Mouse (Mus musculus) gastrocnemius, postnatal 36 days (tissue): ENCODE measurements around the gene Usp54. TPM values are rescaled to one million over a fixed set of nuclear protein-coding genes. Genes with fewer than 3 reads are reported as not detected.
"Not testable (repeated sequence)": the region's sequence is repeated elsewhere in the genome, so short reads cannot be mapped to it uniquely, and the experiment has no call there.

ENCODE experiments used
- DNase-seq, 2 experiments: peaks; one replicate each; pipeline ENCODE4 v3.0.0; 2022
- intact Hi-C: fragments of 180-260 bp; cut with DNase I; formaldehyde crosslinking; loops from one replicate; pipeline ENCODE4 v1.15.1; 2025
- total RNA-seq, 2 experiments: library from RNA; stranded (reverse); gene quantifications; 2 replicates each; pipeline ENCODE4 v1.2.3; 2021

The Usp54 gene
- total RNA-seq, 2 experiments from 2014 or later: 5.2 to 6.8 TPM

DNA sequence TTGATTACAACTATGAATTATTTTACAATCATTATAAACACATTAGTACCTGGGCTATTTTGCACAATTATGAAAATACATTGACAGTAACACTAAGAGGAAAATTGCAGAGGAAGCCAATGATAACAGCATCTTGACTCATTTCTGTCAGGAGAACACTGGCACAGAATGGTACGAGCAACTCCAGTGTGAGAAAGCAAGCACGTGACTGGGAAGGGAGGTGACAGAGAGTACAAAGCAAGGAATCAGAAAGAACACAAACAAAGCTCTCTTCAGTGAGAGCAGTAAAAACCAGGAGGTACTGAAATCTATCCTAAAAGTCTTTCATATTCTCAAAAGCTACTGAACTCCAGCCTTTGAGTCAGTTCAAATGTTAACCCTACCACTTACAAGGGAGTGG lies 24.4 kb downstream of the Usp54 start:
- no peak for DNase-seq
- intact Hi-C loops: no loop called here

DNA sequence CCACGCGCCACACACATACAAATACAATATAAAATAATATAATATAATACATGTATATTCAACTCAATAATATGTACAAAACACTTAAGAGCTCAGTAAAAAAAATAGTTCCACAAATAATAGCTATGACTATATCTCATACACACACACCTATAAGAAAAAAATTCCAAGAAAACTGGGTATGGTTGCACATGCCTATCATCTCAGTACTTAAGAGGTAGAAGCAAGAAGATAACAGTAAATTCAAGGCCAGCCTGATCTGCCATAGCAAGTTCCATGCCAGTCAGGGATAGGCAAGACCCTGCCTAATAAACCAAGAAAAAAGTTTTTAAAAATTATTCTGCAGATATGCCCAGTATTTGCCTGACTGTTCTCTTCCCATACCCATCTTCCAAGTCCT lies 25.8 kb downstream of the Usp54 start:
- intact Hi-C loops: no loop called here
- DNase-seq: no peak

DNA sequence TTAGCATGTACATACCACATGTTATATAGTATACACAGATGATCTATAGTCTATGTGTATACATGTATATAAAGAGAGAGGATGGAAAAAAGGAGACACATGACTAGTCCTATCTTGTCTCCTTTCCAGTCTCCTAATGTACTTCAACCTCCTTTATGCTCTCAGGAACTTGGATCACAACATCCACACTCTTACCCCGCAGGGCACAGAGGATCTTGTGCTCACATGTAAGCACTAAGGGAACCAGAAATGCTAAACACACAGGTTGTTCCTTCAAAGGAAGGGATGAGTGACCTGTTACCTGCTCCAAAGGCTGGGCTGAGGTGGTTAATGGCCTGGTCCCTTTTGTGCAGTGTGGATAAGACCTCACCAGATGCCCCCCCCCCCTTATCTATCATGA lies 28.0 kb downstream of the Usp54 start:
- DNase-seq: no peak
- intact Hi-C loops: no loop called here

GRCm38 (mm10) chr14:20610146-20610545 lies 30.7 kb downstream of the Usp54 start:
- DNase-seq: peak; percentile 28 to 40
- intact Hi-C loops: no loop called here

- intact Hi-C loops: no loop called here
- DNase-seq: no peak
These were observed 31.3 kb downstream of the Usp54 start for GRCm38 (mm10) chr14:20609519-20609918.

- intact Hi-C loops: no loop called here
- no peak for DNase-seq
These were observed 33.3 kb downstream of the Usp54 start for GRCm38 (mm10) chr14:20607396-20608126.

- DNase-seq: no peak
These were observed 39.6 kb downstream of the Usp54 start for GRCm38 (mm10) chr14:20601287-20601686.

GRCm38 (mm10) chr14:20600203-20600602 lies 40.7 kb downstream of the Usp54 start:
- no peak for DNase-seq
- intact Hi-C loops: no loop called here

More at GRCm38 (mm10) chr14:20601287-20601686, 39.6 kb downstream of the Usp54 start:
- intact Hi-C loops: no loop called here

DNA sequence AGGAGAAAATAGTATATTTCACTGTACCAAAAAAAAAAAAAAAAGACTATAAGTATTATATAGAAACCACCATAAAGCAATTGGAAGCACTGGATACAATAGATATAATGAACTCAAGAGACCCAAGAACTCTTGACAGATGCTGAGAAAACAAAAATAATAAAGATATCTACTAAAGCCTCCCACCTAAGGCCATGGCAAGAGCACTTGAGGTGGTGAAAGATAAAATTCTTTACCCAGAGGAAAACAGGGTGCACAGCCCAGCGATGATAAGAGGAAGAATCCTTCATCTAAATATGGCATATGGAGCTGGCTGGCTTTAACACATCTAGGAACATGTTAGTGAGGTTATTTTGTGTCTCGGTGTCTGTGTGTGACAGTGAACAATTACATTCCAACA lies 41.3 kb downstream of the Usp54 start:
- intact Hi-C loops: no loop called here
- DNase-seq: no peak

- DNase-seq: no peak
- intact Hi-C loops: no loop called here
These were observed 45.1 kb downstream of the Usp54 start for GRCm38 (mm10) chr14:20595781-20596180.

DNA sequence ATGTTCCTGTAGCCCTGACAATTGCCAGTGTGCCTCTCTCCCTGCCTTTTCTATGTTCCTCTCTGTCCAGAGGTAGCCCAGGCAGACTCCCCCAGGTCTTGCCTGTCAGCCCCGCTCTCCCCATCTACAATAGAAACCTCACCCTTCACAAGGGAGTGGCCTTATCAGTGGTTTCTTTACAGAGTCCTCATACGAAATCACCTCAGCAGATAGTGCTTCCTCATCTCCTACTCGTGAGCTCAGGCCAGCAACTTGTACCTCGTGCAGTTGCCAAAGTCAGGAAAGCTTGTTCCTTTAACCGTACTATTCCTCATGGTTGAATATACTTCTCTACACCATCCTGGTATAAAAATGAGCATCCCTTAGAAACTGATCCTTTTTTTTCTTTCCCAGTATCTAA lies 53.4 kb downstream of the Usp54 start:
- intact Hi-C loops: no loop called here

DNA sequence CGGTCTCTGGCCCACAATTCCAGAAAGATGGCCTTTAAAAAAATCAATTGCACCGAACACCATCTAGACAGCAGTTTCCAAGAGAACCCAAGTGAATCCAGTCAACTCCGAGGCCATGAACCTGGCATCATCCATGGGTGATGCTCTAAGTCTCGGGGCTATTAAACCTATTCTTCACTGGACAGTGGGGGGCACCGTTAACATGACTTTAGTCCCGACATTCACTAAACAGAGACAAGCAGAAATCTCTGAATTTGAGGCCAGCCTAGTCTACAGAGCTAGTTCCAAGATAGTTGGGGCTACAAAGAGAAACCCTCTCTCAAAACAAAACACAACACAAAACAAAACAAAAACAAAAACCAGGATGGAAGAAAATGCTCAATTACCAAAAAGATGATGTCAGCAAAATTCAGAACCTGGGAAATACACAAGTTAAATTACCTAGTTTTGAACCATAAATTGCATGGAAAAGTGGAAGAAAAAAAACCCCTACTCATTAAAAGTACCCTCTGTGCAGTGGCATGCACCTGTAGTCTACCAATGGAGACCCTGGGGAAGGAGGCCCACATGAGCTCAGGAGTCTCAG lies 61.9 kb downstream of the Usp54 start:
- intact Hi-C loops: loop anchor here (5.0 kb wide), 1 partner anchor 63 kb away; the partner anchor contains the start of gene Usp54

More for the DNA sequence above, 53.4 kb downstream of the Usp54 start:
- DNase-seq: no peak

DNA sequence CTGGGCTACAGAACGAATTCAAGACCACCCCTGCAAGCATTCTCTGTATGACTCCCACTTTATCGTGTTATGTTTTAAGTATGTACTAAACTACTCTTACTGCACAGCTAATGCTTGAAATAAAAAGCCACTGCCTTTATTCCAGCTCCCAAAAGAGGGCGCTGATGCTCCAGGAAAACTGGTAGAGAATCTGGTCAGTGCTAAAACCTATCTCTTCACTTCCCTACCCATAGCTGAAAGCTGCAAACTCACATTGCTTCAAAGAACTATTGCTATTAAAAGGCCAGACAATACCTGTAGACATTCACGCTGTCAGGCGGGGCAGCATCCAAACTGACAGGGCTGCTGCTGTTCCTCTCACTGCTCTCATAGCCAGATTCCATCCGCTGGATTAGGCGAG lies 64.7 kb downstream of the Usp54 start:
- intact Hi-C loops: loop anchor here (2.0 to 5.0 kb wide), 2 partner anchors 66 to 83 kb away; partner anchors contain the start of gene Usp54
- peak; percentile 41 to 56 for DNase-seq

More for the DNA sequence above, 61.9 kb downstream of the Usp54 start:
- DNase-seq: no peak

- DNase-seq, intact Hi-C loops: not testable (repeated sequence)
These were observed 67.7 kb downstream of the Usp54 start for GRCm38 (mm10) chr14:20573196-20573595.

DNA sequence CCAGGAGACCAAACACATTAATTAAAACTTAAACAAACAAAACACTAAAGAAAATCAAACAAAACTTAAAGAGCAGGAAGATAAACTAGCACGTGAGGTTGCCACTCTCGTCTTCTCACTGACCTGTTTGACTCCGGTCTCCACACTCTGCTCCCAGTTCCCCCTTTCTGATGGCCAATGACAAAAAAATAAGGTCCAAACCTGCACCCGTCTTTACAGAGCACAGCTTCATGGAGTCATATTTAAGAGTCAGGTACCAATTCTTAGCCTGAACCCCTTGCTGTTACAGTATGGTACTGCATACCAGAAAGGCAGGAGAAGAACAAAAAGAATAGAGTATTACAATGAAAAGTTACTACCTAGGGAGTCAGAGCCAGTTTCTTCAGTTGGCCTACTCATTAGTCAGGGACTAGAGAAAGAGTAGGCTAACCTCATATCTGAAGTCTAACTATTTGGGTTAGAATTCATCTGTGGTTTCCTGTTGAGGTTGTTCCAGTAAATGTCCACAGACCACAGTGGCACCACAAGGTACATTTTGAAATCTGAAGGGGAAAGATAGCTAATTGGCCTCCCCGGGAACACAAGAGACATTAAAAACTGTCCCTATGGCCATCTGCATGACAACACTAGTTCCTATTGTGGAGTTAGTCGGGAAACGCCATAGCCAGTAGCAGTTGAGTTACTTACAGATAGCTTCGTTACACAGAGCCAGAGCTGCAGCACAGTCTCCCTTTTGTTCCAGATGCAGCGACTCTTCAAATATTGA lies 75.4 kb downstream of the Usp54 start:
- no peak for DNase-seq
- intact Hi-C loops: no loop called here

GRCm38 (mm10) chr14:20564692-20565091 lies 76.2 kb downstream of the Usp54 start:
- DNase-seq: peak in 1 of 2 experiments; percentile 18
- intact Hi-C loops: no loop called here

DNA sequence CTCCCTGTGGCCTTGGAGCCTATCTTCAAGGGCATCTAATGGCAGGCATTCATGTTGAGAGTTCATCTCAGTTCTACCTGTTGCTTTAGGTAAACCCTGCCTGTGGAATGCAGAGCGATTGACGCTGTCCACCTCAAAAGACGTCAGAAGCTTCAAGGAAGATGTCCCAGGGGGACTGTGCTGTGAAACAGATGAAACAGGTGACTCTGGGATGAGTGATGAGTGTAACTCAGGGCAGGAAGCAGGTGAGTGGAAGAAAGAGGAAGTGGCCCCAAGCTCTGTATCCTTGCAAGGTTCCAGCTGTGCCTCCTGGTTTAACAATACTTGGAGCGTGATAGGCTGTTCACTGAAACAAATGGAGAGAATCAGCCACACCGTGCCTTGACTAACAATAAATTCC lies 79.0 kb downstream of the Usp54 start:
- DNase-seq: no peak
- intact Hi-C loops: no loop called here

GRCm38 (mm10) chr14:20550136-20550535 lies 90.7 kb downstream of the Usp54 start:
- intact Hi-C loops: no loop called here
- DNase-seq: no peak

DNA sequence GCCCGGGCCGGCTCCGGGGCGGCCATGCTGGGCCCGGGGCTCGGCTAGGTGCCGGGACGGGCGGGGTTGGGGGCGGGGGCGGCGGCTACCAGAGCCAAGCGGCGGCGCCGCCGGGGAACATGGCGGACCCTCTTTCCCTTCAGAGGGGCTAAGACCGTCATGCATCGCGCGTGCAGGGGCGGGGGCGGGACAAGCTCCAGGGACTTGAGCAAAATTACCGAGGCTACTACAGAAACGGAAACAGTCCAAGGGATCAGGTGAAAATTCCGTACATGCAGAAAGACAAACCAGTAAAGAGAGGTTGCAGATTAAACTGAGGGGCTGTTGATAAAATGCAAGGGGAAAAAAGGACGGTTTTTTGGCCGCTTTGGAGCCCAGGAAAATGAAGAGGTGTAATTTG lies 94.4 kb downstream of the Usp54 start, which contains the start of gene Ppp3cb:
Gene Ppp3cb (minus strand): TSS at position 159 of the 400 bp plus-strand sequence.
- intact Hi-C loops: no loop called here
- peak in 1 of 2 experiments; percentile 73 for DNase-seq

GRCm38 (mm10) chr14:20545529-20546331 lies 95.1 kb downstream of the Usp54 start:
- intact Hi-C loops: no loop called here
- peak; percentile 87 to 93 for DNase-seq
